Comparison of ENCODE assay signal across 21 mouse cellular contexts in genomic region chr16:89990288-89990955, GRCm38 (mm10).
DNase-seq lines count a peak whose midpoint lies in the region; ATAC-seq and TF ChIP-seq lines count a peak whose summit lies in the region.
"Had no signal": no experiment of that assay in that cellular context is flagged by ENCODE, and none has a peak within 500 bp of the region (broad histone marks: within the 10 kb centered on the region; RNA-seq: fewer than 3 reads in every experiment).

No protein-coding gene starts in this region.

- 80% methylated on average over 5 of the region's 5 CpGs for WGBS in hindbrain, postnatal 0 days
- 87% methylated on average over 5 of the region's 5 CpGs for WGBS in hindbrain, embryonic 10.5 days
- 28% methylated on average over 5 of the region's 5 CpGs for WGBS in liver, embryonic 12.5 days (ENCODE audit: insufficient replicate concordance)
- 88% methylated on average over 5 of the region's 5 CpGs for WGBS in forebrain, embryonic 16.5 days

- no peaks in the 10 kb centered on the region for H3K36me3 ChIP-seq in hindbrain, postnatal 0 days (ENCODE audit: insufficient read depth, low read length)
- no peaks in the 10 kb centered on the region for H3K36me3 ChIP-seq in hindbrain, embryonic 10.5 days
- H3K36me3 ChIP-seq in liver, embryonic 12.5 days = no peaks in the 10 kb centered on the region
- no peaks in the 10 kb centered on the region for H3K36me3 ChIP-seq in forebrain, embryonic 16.5 days (ENCODE audit: control insufficient read depth, insufficient read depth)
- H3K36me3 ChIP-seq: limb, embryonic 12.5 days; midbrain, embryonic 12.5 days; neural tube, embryonic 12.5 days had no signal

- H3K27ac ChIP-seq in hindbrain, postnatal 0 days = no peak overlapping the region
- H3K27ac ChIP-seq in hindbrain, embryonic 10.5 days = no peak overlapping the region
- H3K27ac ChIP-seq in liver, embryonic 12.5 days = peak overlapping the region; percentile 61; the same call in 1 of the 2 replicates
- H3K27ac ChIP-seq in forebrain, embryonic 16.5 days (ENCODE audit: low read length) = no peak overlapping the region
- H3K27ac ChIP-seq: limb, embryonic 12.5 days; macrophage; midbrain, embryonic 12.5 days; neural tube, embryonic 12.5 days had no signal

- no peaks in the 10 kb centered on the region for H3K27me3 ChIP-seq in hindbrain, postnatal 0 days (ENCODE audit: insufficient read depth, low read length)
- H3K27me3 ChIP-seq in hindbrain, embryonic 10.5 days (ENCODE audit: insufficient read depth, poor library complexity, severe bottlenecking) = no peaks in the 10 kb centered on the region
- H3K27me3 ChIP-seq in liver, embryonic 12.5 days (replicated peaks) = no peaks in the 10 kb centered on the region
- H3K27me3 ChIP-seq in forebrain, embryonic 16.5 days (replicated peaks; ENCODE audit: control insufficient read depth, insufficient read depth, low read length) = no peaks in the 10 kb centered on the region
- H3K27me3 ChIP-seq: limb, embryonic 12.5 days; midbrain, embryonic 12.5 days; neural tube, embryonic 12.5 days had no signal

- TF ChIP-seq CTCF in hindbrain, postnatal 0 days (IDR thresholded peaks at IDR 0.05; ENCODE audit: low read depth) = 0 out of 2 replicates have a peak, but pooled peaks have one; percentile 1

- H3K9ac ChIP-seq in hindbrain, postnatal 0 days (replicated peaks; ENCODE audit: low read length) = no peak overlapping the region
- H3K9ac ChIP-seq in liver, embryonic 12.5 days = no peak overlapping the region
- H3K9ac ChIP-seq in forebrain, embryonic 16.5 days (replicated peaks; ENCODE audit: low read depth, low read length) = no peak overlapping the region
- H3K9ac ChIP-seq: limb, embryonic 12.5 days; lung, embryonic 14.5 days; midbrain, embryonic 12.5 days; neural tube, embryonic 12.5 days had no signal

- no peak for DNase-seq in hindbrain, postnatal 0 days (ENCODE audit: low spot score)
- DNase-seq in hindbrain, embryonic 10.5 days (ENCODE audit: low spot score) = no peak
- DNase-seq in ZHBTc4 (ENCODE audit: low read depth, low spot score) = peak; percentile 74
- DNase-seq in lung, postnatal 25 days (ENCODE audit: low spot score) = no peak
- no peak for DNase-seq in kidney, postnatal 36 days
- DNase-seq: adrenal gland, postnatal 25 days; cerebellum, adult 8-10 months; gastrocnemius, postnatal 36 days; lung, embryonic 14.5 days; thymus, postnatal 14 days had no signal

- no peak for ATAC-seq in hindbrain, postnatal 0 days
- peak; percentile 79 for ATAC-seq in liver, embryonic 12.5 days
- ATAC-seq in megakaryocyte-erythroid progenitor cell, adult 5-6 weeks (replicated peaks; ENCODE audit: low FRiP score, low TSS enrichment, poor library complexity, severe bottlenecking) = peak; percentile 42
- ATAC-seq in forebrain, embryonic 16.5 days = no peak
- ATAC-seq: CD4-positive, CD25-positive, alpha-beta regulatory T cell, adult 4 months; forebrain, embryonic 14.5 days; inflammation-experienced regulatory T-cells, adult 6 months had no signal

- H3K4me2 ChIP-seq in hindbrain, postnatal 0 days (ENCODE audit: low read depth, low read length) = no peak overlapping the region
- no peak overlapping the region for H3K4me2 ChIP-seq in liver, embryonic 12.5 days
- no peak overlapping the region for H3K4me2 ChIP-seq in forebrain, embryonic 16.5 days (ENCODE audit: low read length)
- H3K4me2 ChIP-seq: limb, embryonic 12.5 days; lung, embryonic 14.5 days; midbrain, embryonic 12.5 days; neural tube, embryonic 12.5 days had no signal

- 0 out of 2 replicates have a peak, but pooled peaks cover 14% of the 10 kb centered on the region for H3K4me1 ChIP-seq in hindbrain, postnatal 0 days (ENCODE audit: insufficient read depth, low read length)
- H3K4me1 ChIP-seq in hindbrain, embryonic 10.5 days (replicated peaks) = peaks cover 20% of the 10 kb centered on the region
- peaks cover 78% of the 10 kb centered on the region for H3K4me1 ChIP-seq in liver, embryonic 12.5 days
- peaks cover 10% of the 10 kb centered on the region for H3K4me1 ChIP-seq in forebrain, embryonic 16.5 days (replicated peaks; ENCODE audit: control insufficient read depth, insufficient read depth, low read length)
- H3K4me1 ChIP-seq: neural tube, embryonic 12.5 days had no signal

- no peak overlapping the region for H3K4me3 ChIP-seq in hindbrain, postnatal 0 days (ENCODE audit: low read length)
- no peak overlapping the region for H3K4me3 ChIP-seq in hindbrain, embryonic 10.5 days
- no peak overlapping the region for H3K4me3 ChIP-seq in liver, embryonic 12.5 days
- H3K4me3 ChIP-seq in forebrain, embryonic 16.5 days (replicated peaks; ENCODE audit: low read length) = no peak overlapping the region
- H3K4me3 ChIP-seq: erythroblast, embryonic 14.5 days; limb, embryonic 12.5 days; midbrain, embryonic 12.5 days; neural tube, embryonic 12.5 days had no signal

- H3K9me3 ChIP-seq in hindbrain, postnatal 0 days (ENCODE audit: low read length) = no peaks in the 10 kb centered on the region
- no peaks in the 10 kb centered on the region for H3K9me3 ChIP-seq in hindbrain, embryonic 10.5 days
- no peaks in the 10 kb centered on the region for H3K9me3 ChIP-seq in liver, embryonic 12.5 days (replicated peaks)
- H3K9me3 ChIP-seq in forebrain, embryonic 16.5 days (ENCODE audit: control insufficient read depth, low read length) = no peaks in the 10 kb centered on the region
- H3K9me3 ChIP-seq: limb, embryonic 12.5 days; midbrain, embryonic 12.5 days; neural tube, embryonic 12.5 days had no signal

Comparison
In these comparisons a context has a peak if more than half of its experiments do, and no peak if none do; other contexts are left out.
1. ATAC-seq: peak in liver, embryonic 12.5 days (single experiment) and megakaryocyte-erythroid progenitor cell, adult 5-6 weeks (single experiment); none in hindbrain, postnatal 0 days (single experiment) and forebrain, embryonic 16.5 days (single experiment).